Mouse (Mus musculus): ENCODE data around the gene Serpinb6d. TPM values are rescaled to one million over a fixed set of nuclear protein-coding genes. Genes with fewer than 3 reads are reported as not detected.

Serpinb6d gene
- polyA plus RNA-seq (2014; fragmentation: Nextera tagmentation; extraction: Ambion mirVana): not detected in 2 replicates

DNA sequence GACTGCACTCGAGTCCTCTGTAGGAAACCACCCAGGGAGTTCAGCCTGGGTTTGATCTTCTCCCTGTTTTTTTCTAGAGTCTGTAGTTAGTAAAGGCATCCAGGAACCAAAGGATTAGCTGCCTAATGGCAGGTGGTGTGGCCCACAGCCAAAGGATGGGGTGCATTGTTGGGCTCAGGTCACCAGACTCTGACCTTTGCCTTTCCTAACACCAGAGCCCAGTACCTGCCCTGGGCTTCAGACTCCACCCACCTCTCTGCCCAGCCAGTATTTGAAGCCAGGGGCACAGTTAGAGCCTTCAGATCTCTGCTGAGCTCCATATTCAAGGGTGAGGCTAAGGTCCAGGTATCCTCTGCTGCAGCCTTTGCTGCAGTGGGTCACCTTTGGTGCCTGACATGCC is at the start of gene Serpinb6d:
Serpinb6d (plus strand) TSS at position 301 of the 400 bp plus-strand sequence.
- ATAC-seq (replicated peaks; ENCODE audit: insufficient number of reproducible peaks, low FRiP score, low TSS enrichment): no peak
- H3K4me2 ChIP-seq: no peak within 1 kb of the TSS
- H3K27ac ChIP-seq (ENCODE audit: low read depth, low read length): no peak within 1 kb of the TSS
- H3K9me3 ChIP-seq (replicated peaks; ENCODE audit: control insufficient read depth, low read length): peaks cover 12% of the 10 kb centered on the region
- no peaks in the 10 kb centered on the region for H3K36me3 ChIP-seq (ENCODE audit: control insufficient read depth, insufficient read depth, low read length)
- no peak within 1 kb of the TSS for H3K4me3 ChIP-seq (ENCODE audit: low read depth, low read length)
- H3K27me3 ChIP-seq (ENCODE audit: control insufficient read depth, insufficient read depth, low read length): no peaks in the 10 kb centered on the region
- WGBS (ENCODE audit: insufficient replicate concordance): 43% methylated on average over 1 of the region's 1 CpGs
- no peak within 1 kb of the TSS for H3K9ac ChIP-seq (ENCODE audit: low read depth, low read length)
- no peaks in the 10 kb centered on the region for H3K4me1 ChIP-seq (ENCODE audit: control insufficient read depth, insufficient read depth, low read length)

- no peak overlapping the region for H3K4me3 ChIP-seq (ENCODE audit: low read depth, low read length)
- ATAC-seq (replicated peaks; ENCODE audit: insufficient number of reproducible peaks, low FRiP score, low TSS enrichment): no peak
- no peaks in the 10 kb centered on the region for H3K27me3 ChIP-seq (ENCODE audit: control insufficient read depth, insufficient read depth, low read length)
- no peak overlapping the region for H3K9ac ChIP-seq (ENCODE audit: low read depth, low read length)
- H3K27ac ChIP-seq (ENCODE audit: low read depth, low read length): no peak overlapping the region
- H3K4me2 ChIP-seq: no peak overlapping the region
- H3K36me3 ChIP-seq (ENCODE audit: control insufficient read depth, insufficient read depth, low read length): no peaks in the 10 kb centered on the region
- 92% methylated on average over 2 of the region's 2 CpGs for WGBS (ENCODE audit: insufficient replicate concordance)
- H3K9me3 ChIP-seq (replicated peaks; ENCODE audit: control insufficient read depth, low read length): no peaks in the 10 kb centered on the region; the same call in 1 of the 2 replicates
- H3K4me1 ChIP-seq (ENCODE audit: control insufficient read depth, insufficient read depth, low read length): no peaks in the 10 kb centered on the region
Measured at GRCm38 (mm10) chr13:33622921-33623320, 38.3 kb upstream of the Serpinb6d start.

- Histone ChIP-seq H3K36me3 (ENCODE audit: control insufficient read depth, insufficient read depth, low read length) (no peaks in the 10 kb centered on the region), H3K4me3 (ENCODE audit: low read depth, low read length) (no peak overlapping the region), H3K4me2 (no peak overlapping the region), H3K9me3 (replicated peaks; ENCODE audit: control insufficient read depth, low read length) (peaks cover 11% of the 10 kb centered on the region), H3K4me1 (ENCODE audit: control insufficient read depth, insufficient read depth, low read length) (no peaks in the 10 kb centered on the region), H3K9ac (ENCODE audit: low read depth, low read length) (no peak overlapping the region), H3K27ac (ENCODE audit: low read depth, low read length) (no peak overlapping the region), H3K27me3 (ENCODE audit: control insufficient read depth, insufficient read depth, low read length) (no peaks in the 10 kb centered on the region)
- WGBS (ENCODE audit: insufficient replicate concordance): 54% methylated on average over 2 of the region's 2 CpGs
- no peak for ATAC-seq (replicated peaks; ENCODE audit: insufficient number of reproducible peaks, low FRiP score, low TSS enrichment)
Measured at GRCm38 (mm10) chr13:33642540-33642939, 18.7 kb upstream of the Serpinb6d start.

GRCm38 (mm10) chr13:33662550-33662949 is 1.3 kb downstream of the Serpinb6d start:
- H3K36me3 ChIP-seq (ENCODE audit: control insufficient read depth, insufficient read depth, low read length): no peaks in the 10 kb centered on the region
- H3K9ac ChIP-seq (ENCODE audit: low read depth, low read length): no peak overlapping the region
- no peak overlapping the region for H3K4me2 ChIP-seq
- H3K27ac ChIP-seq (ENCODE audit: low read depth, low read length): no peak overlapping the region
- H3K4me1 ChIP-seq (ENCODE audit: control insufficient read depth, insufficient read depth, low read length): no peaks in the 10 kb centered on the region
- H3K27me3 ChIP-seq (ENCODE audit: control insufficient read depth, insufficient read depth, low read length): no peaks in the 10 kb centered on the region
- no peak overlapping the region for H3K4me3 ChIP-seq (ENCODE audit: low read depth, low read length)
- peaks cover 10% of the 10 kb centered on the region for H3K9me3 ChIP-seq (replicated peaks; ENCODE audit: control insufficient read depth, low read length)
- no peak for ATAC-seq (replicated peaks; ENCODE audit: insufficient number of reproducible peaks, low FRiP score, low TSS enrichment)

DNA sequence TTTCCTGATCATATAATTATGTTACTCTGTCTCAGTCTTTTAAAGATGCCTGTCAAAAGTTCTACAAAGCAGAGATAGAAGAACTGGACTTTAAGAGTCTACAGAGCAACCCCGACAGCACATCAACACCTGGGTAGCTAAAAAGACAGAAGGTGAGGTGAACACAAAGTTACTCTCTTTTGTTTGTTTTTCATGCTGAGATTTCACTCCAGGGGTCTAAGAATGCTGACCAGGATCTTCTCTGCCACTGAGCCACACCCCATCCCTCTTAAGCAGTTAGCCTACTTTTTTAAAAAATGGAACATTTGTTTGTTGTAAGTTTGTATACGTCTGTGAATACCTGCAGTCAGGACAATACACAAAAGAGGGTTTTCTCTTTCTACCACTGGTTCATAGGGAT is 59.1 kb downstream of the Serpinb6d start:
- Histone ChIP-seq H3K27ac (ENCODE audit: low read depth, low read length) (no peak overlapping the region), H3K9ac (ENCODE audit: low read depth, low read length) (no peak overlapping the region), H3K4me2 (no peak overlapping the region), H3K36me3 (ENCODE audit: control insufficient read depth, insufficient read depth, low read length) (no peaks in the 10 kb centered on the region), H3K4me3 (ENCODE audit: low read depth, low read length) (no peak overlapping the region), H3K4me1 (ENCODE audit: control insufficient read depth, insufficient read depth, low read length) (no peaks in the 10 kb centered on the region), H3K27me3 (ENCODE audit: control insufficient read depth, insufficient read depth, low read length) (no peaks in the 10 kb centered on the region), H3K9me3 (replicated peaks; ENCODE audit: control insufficient read depth, low read length) (no peaks in the 10 kb centered on the region; the same call in 1 of the 2 replicates)
- ATAC-seq (replicated peaks; ENCODE audit: insufficient number of reproducible peaks, low FRiP score, low TSS enrichment): no peak
- 60% methylated on average over 2 of the region's 2 CpGs for WGBS (ENCODE audit: insufficient replicate concordance)

Other genes starting within 250 kb of the Serpinb6d start
- gene Serpinb9g, start 176.6 kb upstream of the Serpinb6d start, polyA plus RNA-seq (2014; fragmentation: Nextera tagmentation; extraction: Ambion mirVana): not detected in 2 replicates
- gene Serpinb6e, start 182.0 kb downstream of the Serpinb6d start, polyA plus RNA-seq (2014; fragmentation: Nextera tagmentation; extraction: Ambion mirVana): not detected in 2 replicates
- gene Serpinb6c, start 244.3 kb downstream of the Serpinb6d start, polyA plus RNA-seq (2014; fragmentation: Nextera tagmentation; extraction: Ambion mirVana): not detected in 2 replicates

Measured in heart, embryonic 11.5 days (tissue).